Mouse (Mus musculus) embryonic facial prominence, embryonic 11.5 days (tissue): Measurements from ENCODE around the gene Ehd4. TPM values are rescaled to one million over a fixed set of nuclear protein-coding genes. Genes with fewer than 3 reads are reported as not detected.

Source experiments
- ATAC-seq: fragments of 200-750 bp; cut with Nextera tagmentation; replicated peaks from 2 replicates; pipeline ENCODE4 v1.8.0; 2017; ENCODE audit warnings: low read depth; ENCODE audit not compliant: insufficient number of reproducible peaks, low FRiP score, low TSS enrichment
- DNase-seq: peaks from one replicate; pipeline ENCODE4 v3.0.0-alpha.2; 2015; ENCODE audit warnings: low spot score
- H3K27ac ChIP-seq: fragments of 300-500 bp; sonication (generic); replicated peaks from 2 replicates; pipeline ENCODE4 v1.5.1; 2014; ENCODE audit warnings: mild to moderate bottlenecking, low read depth, low read length, control low read depth
- H3K27me3 ChIP-seq: fragments of 300-500 bp; sonication (generic); 2 replicates; pipeline ENCODE4 v1.6.1; 2014; ENCODE audit warnings: mild to moderate bottlenecking, low read length, moderate library complexity, mixed read lengths; ENCODE audit not compliant: control insufficient read depth, insufficient read depth
- H3K36me3 ChIP-seq: fragments of 300-500 bp; sonication (generic); replicated peaks from 2 replicates; pipeline ENCODE4 v1.6.1; 2014; ENCODE audit warnings: low read depth, mild to moderate bottlenecking, low read length, moderate library complexity, mixed read lengths; ENCODE audit not compliant: control insufficient read depth, insufficient read depth
- H3K4me1 ChIP-seq: fragments of 300-500 bp; sonication (generic); 2 replicates; pipeline ENCODE4 v1.6.1; 2014; ENCODE audit warnings: low read length, mixed read lengths; ENCODE audit not compliant: control insufficient read depth, insufficient read depth
- H3K4me2 ChIP-seq: fragments of 300-500 bp; sonication (generic); 2 replicates; pipeline ENCODE4 v1.6.1; 2014; ENCODE audit warnings: low read depth, mild to moderate bottlenecking, control low read depth, low read length, moderate library complexity
- H3K4me3 ChIP-seq: fragments of 300-500 bp; sonication (generic); 2 replicates; pipeline ENCODE4 v1.5.1; 2014; ENCODE audit warnings: low read depth, low read length, control low read depth
- H3K9ac ChIP-seq: fragments of 300-500 bp; sonication (generic); replicated peaks from 2 replicates; pipeline ENCODE4 v1.6.1; 2014; ENCODE audit warnings: mild to moderate bottlenecking, control low read depth, low read length
- H3K9me3 ChIP-seq: fragments of 300-500 bp; sonication (generic); replicated peaks from 2 replicates; pipeline ENCODE4 v1.6.1; 2016; ENCODE audit warnings: mild to moderate bottlenecking, low read length, inconsistent platforms, mixed read lengths; ENCODE audit not compliant: control insufficient read depth
- WGBS: fragments of 180-500 bp; shearing (Covaris S2); extraction: QIAGEN DNeasy Blood & Tissue Kit; methylation state at CpG from one replicate; pipeline ENCODE4 v1.1.7; 2014; 5-methylcytosine and 5-hydroxymethylcytosine counted together
- polyA plus RNA-seq: library from polyadenylated mRNA; unstranded; fragments of >200 nt; fragmentation: Nextera tagmentation; extraction: Ambion mirVana; gene quantifications from 2 replicates; pipeline ENCODE4 v1.2.1, GENCODE M21; 2014

The Ehd4 gene
- polyA plus RNA-seq, 1 experiment from 2014 or later = 11.9 TPM

DNA sequence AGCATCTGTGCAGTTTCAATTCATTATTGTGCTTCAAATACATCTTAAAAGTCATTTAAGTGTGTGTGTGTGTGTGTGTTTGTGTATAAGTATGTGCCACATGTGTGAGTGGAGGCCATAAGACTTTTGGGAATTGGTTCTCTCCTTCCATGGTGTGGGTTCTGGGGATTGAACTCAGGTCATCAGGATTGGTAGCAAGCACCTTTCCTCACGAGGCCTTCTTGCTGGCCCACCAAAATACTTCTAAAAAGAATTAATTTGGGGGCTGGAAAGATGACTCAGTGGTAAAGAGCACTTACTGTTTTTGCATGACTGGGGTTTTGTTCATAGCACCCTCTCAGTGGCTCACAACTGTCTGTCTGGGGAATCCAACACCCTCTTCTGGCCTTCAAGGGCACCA, 12.7 kb downstream of the Ehd4 start:
- no peaks in the 10 kb centered on the region for H3K4me1 ChIP-seq
- 63% methylated on average over 1 of the region's 1 CpGs for WGBS
- ATAC-seq = no peak

DNA sequence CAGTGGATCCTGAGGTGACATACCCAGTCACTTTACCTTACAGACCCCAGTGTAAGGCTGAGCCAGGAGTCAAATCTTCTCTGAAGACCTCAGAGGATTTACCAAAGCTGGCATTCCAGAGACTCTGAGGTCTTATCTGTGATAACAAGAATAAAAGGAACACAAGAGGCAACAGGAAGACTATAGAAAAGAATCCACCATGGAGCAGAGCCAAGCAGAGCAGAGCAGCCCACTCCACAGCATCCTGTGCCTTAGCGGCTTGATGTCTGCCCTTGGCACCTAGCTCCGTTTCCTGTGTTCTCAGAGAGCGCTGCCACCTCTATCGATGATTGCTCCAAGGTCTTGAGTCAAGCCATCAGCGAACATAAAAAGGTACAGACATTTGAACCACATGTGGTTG, 14.1 kb downstream of the Ehd4 start:
- Histone ChIP-seq H3K9me3 (no peaks in the 10 kb centered on the region), H3K4me3 (no peak overlapping the region), H3K27me3 (no peaks in the 10 kb centered on the region), H3K4me2 (no peak overlapping the region), H3K27ac (no peak overlapping the region), H3K4me1 (no peaks in the 10 kb centered on the region), H3K36me3 (no peaks in the 10 kb centered on the region), H3K9ac (no peak overlapping the region)
- ATAC-seq (no peak), DNase-seq (no peak)
- 77% methylated on average over 5 of the region's 5 CpGs for WGBS

More for the DNA sequence above, 12.7 kb downstream of the Ehd4 start:
- Histone ChIP-seq H3K9ac (no peak overlapping the region), H3K36me3 (no peaks in the 10 kb centered on the region), H3K27ac (no peak overlapping the region), H3K9me3 (no peaks in the 10 kb centered on the region), H3K4me3 (no peak overlapping the region), H3K27me3 (no peaks in the 10 kb centered on the region), H3K4me2 (no peak overlapping the region)
- no peak for DNase-seq

DNA sequence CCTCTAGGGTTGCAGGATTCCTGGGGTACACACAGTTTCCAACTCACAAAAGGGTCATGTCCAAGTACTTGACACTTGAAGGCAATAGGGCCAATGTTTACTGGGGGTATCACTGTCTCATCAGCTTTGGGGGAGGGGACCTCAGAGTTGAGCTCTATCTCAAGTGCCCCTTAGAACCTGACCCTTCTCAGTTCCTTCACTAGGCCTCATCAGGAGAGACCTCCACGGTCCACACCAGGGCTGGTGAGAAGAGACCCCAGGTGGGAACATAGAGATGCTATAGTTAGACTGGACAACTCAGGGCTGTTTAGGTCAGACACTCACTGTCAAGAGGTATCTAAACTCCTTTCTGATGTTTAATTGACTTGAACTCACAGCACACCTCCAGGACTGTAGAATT, 15.3 kb downstream of the Ehd4 start:
- DNase-seq (no peak), ATAC-seq (no peak)
- Histone ChIP-seq H3K27ac (no peak overlapping the region), H3K36me3 (no peaks in the 10 kb centered on the region), H3K4me1 (no peaks in the 10 kb centered on the region), H3K4me3 (no peak overlapping the region), H3K9me3 (no peaks in the 10 kb centered on the region), H3K9ac (no peak overlapping the region), H3K27me3 (no peaks in the 10 kb centered on the region), H3K4me2 (no peak overlapping the region)
- WGBS = 80% methylated on average over 1 of the region's 1 CpGs

DNA sequence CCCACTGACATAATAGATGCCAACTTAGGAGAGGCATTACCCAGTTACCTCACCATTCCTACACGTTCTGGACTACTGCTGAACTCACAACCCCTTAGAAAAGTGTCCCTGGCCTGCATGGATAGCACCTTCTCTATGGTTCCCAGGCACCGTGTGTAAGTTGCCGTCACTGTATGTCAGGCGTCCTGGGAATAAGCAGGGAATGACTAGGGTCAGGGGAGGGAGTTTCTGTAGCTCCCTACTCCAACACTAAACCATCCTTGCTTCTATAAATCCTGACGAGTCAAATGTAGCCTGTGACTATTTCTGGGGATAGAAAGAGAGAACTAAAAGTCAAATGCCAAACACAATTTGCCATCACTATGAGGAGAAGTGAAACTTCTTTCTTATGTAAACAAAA, 17.1 kb downstream of the Ehd4 start:
- H3K9ac ChIP-seq = no peak overlapping the region
- no peak overlapping the region for H3K4me3 ChIP-seq
- H3K4me2 ChIP-seq = no peak overlapping the region
- no peaks in the 10 kb centered on the region for H3K9me3 ChIP-seq
- H3K4me1 ChIP-seq = no peaks in the 10 kb centered on the region
- H3K36me3 ChIP-seq = no peaks in the 10 kb centered on the region
- H3K27me3 ChIP-seq = no peaks in the 10 kb centered on the region
- WGBS = 69% methylated on average over 5 of the region's 5 CpGs
- DNase-seq = no peak
- ATAC-seq = no peak
- no peak overlapping the region for H3K27ac ChIP-seq

DNA sequence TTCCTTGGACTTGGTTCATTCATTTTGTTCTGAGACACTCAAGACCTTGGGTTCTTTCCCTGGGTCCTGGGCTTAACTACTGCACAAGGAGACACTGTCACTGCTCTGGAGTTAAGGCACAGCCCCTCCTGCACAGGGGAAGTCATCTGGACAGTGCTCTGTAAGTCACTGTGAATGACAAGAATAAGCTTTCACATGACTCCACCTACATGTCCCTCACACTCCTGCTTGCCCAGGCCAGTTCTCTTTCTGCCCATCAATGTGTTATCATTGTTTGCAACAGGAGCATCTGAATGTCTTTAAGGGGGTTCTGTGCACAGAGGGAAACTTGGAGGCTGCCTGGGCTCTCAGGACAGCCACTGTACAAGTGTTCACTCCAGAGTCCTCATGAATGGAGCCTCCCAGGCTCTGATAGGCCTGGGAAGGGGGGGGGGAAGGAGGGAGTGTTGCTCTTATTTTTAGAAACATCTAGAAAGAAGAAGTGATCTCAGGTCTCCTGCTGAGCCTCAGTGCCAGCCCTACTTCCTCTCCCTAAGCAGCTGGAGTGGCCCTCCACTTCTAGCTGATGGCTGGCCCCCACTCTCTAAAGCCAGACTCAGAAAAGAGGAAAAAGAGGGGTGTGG, 19.8 kb downstream of the Ehd4 start:
- H3K4me2 ChIP-seq = no peak overlapping the region
- DNase-seq (no peak), ATAC-seq (no peak)
- no peak overlapping the region for H3K27ac ChIP-seq
- H3K9ac ChIP-seq = no peak overlapping the region
- no peaks in the 10 kb centered on the region for H3K9me3 ChIP-seq
- H3K36me3 ChIP-seq = no peaks in the 10 kb centered on the region
- no peaks in the 10 kb centered on the region for H3K27me3 ChIP-seq
- H3K4me3 ChIP-seq = no peak overlapping the region
- no peaks in the 10 kb centered on the region for H3K4me1 ChIP-seq

DNA sequence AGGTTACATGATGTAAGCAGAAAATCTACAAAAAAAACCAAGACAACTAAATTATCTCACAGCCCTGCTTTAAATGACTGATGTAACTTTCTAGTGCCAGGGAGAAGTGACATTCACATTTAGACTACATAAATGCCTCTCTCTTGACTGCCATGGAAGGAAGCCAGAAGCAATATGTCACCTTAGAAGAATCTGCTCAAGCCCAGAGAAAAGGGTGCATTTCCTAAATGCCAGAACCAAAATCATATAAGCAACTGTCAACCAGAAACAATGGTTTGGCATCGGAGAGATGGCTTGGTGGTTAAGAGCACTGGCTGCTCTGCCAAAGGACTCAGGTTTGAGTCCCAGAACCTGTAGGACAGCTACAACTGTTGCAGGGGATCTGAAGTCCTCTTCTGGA, 22.5 kb downstream of the Ehd4 start:
- H3K4me2 ChIP-seq = no peak overlapping the region
- DNase-seq (no peak), ATAC-seq (no peak)
- 89% methylated on average over 1 of the region's 1 CpGs for WGBS
- no peak overlapping the region for H3K4me3 ChIP-seq
- H3K4me1 ChIP-seq = no peaks in the 10 kb centered on the region
- no peaks in the 10 kb centered on the region for H3K36me3 ChIP-seq
- H3K27ac ChIP-seq = no peak overlapping the region
- no peak overlapping the region for H3K9ac ChIP-seq
- no peaks in the 10 kb centered on the region for H3K9me3 ChIP-seq
- no peaks in the 10 kb centered on the region for H3K27me3 ChIP-seq

DNA sequence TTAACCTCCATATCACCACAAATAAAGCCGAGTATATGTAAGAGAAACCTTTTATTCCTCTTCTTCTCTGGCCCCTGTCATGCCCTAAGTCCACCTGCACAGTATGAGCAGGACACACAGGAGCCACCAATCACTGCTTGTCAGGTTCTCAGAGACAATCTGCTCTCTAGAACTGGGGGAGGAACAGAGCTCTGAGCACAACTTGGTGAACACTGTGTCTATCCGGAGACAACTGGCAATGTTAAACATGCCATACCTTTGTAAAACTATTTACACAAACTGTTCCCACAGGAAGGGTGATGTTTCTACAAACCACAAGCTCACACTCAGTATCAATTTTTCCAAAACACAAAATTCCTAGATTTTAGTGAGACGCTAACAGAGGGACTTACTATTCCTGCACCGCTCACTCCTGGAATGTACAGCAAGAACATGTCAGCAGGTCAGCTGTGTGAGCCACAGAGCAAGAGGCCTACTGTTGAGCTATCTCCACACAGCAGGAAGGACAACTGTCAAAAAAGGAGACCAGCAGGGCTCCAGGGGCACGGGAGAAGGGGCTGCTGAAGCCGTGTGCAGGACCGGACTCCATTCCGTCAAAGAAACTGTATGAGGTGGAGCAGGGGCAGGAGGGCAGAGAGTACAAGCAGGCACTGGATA, 25.0 kb downstream of the Ehd4 start:
- H3K27ac ChIP-seq = no peak overlapping the region
- no peaks in the 10 kb centered on the region for H3K9me3 ChIP-seq
- DNase-seq (no peak), ATAC-seq (no peak)
- 69% methylated on average over 8 of the region's 8 CpGs for WGBS
- no peak overlapping the region for H3K4me3 ChIP-seq
- no peak overlapping the region for H3K4me2 ChIP-seq
- H3K4me1 ChIP-seq = no peaks in the 10 kb centered on the region
- no peaks in the 10 kb centered on the region for H3K36me3 ChIP-seq
- no peaks in the 10 kb centered on the region for H3K27me3 ChIP-seq
- H3K9ac ChIP-seq = no peak overlapping the region

DNA sequence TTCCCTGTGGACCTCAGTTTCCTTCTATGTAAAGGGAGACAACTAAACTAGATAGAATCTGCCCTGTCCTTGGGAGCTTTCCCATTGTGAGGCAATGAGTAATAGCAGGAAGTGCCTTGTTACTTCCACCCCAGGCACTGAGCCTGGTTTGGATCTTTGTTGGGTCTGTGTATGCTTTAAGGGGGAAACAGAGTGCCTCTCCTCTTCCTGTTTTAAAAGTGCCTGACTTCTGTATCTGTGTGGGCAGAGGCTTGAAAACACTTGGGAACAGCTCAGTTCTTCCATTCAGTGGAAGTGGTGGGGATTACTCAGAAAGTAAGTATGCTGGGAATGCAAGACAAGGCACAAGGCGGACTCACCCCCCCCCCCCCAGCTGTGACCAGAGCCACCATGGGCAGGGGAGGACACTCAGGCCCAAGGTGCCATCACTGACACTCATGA, 25.8 kb downstream of the Ehd4 start:
- Histone ChIP-seq H3K4me2 (no peak overlapping the region), H3K27me3 (no peaks in the 10 kb centered on the region), H3K4me3 (no peak overlapping the region), H3K9ac (no peak overlapping the region), H3K4me1 (no peaks in the 10 kb centered on the region), H3K36me3 (no peaks in the 10 kb centered on the region), H3K9me3 (no peaks in the 10 kb centered on the region), H3K27ac (no peak overlapping the region)
- ATAC-seq = no peak
- 87% methylated on average over 1 of the region's 1 CpGs for WGBS
- DNase-seq = peak; percentile 14
